Mouse (Mus musculus): ENCODE results near the gene Bcl7b. TPM values are rescaled to one million over a fixed set of nuclear protein-coding genes. Genes with fewer than 3 reads are reported as not detected.

Bcl7b gene
- 72.8 to 88.8 TPM (median 76.4 TPM) in 4 replicates for total RNA-seq (2023)

GRCm38 (mm10) chr5:135168063-135169062 lies at the start of gene Bcl7b:
Gene Bcl7b (plus strand): TSS chr5:135168283.

GRCm38 (mm10) chr5:135149053-135149819 lies 18.8 kb upstream of the Bcl7b start, which contains the start of gene Tbl2:
Gene Tbl2 (plus strand): TSS chr5:135149657.

GRCm38 (mm10) chr5:135186621-135187348 lies 18.7 kb downstream of the Bcl7b start, which contains the start of gene Baz1b:
Gene Baz1b (plus strand): TSS chr5:135187264.

Other genes with a start within 250 kb of the Bcl7b start
- 1.4 to 3.3 TPM (median 2.4 TPM) in 4 replicates for gene Mettl27, start 235.9 kb upstream of the Bcl7b start, total RNA-seq (2023)
- gene Cldn4, start 221.3 kb upstream of the Bcl7b start, total RNA-seq (2023): not detected in 4 replicates
- gene Cldn3, start 182.1 kb upstream of the Bcl7b start, total RNA-seq (2023): not detected in 4 replicates
- 34.9 to 40.6 TPM (median 35.5 TPM) in 4 replicates for gene Abhd11, start 159.1 kb upstream of the Bcl7b start, total RNA-seq (2023)
- gene Stx1a, start 144.8 kb upstream of the Bcl7b start, total RNA-seq (2023): 2.8 to 4.7 TPM (median 3.7 TPM) in 4 replicates
- gene Dnajc30, start 104.1 kb upstream of the Bcl7b start, total RNA-seq (2023): 17.3 to 20.2 TPM (median 19.1 TPM) in 4 replicates
- gene Bud23, start 103.3 kb upstream of the Bcl7b start, total RNA-seq (2023): 96.5 to 129 TPM (median 120 TPM) in 4 replicates
- 0.50 to 0.95 TPM (median 0.61 TPM) in 3 of 4 replicates, not detected in the other for gene Vps37d, start 90.0 kb upstream of the Bcl7b start, total RNA-seq (2023)
- gene Mlxipl, start 78.4 kb upstream of the Bcl7b start, total RNA-seq (2023): not detected in 4 replicates
- 14.3 to 17.0 TPM (median 15.3 TPM) in 4 replicates for gene Tbl2, start 18.6 kb upstream of the Bcl7b start, total RNA-seq (2023)
- 104 to 115 TPM (median 110 TPM) in 4 replicates for gene Baz1b, start 19.0 kb downstream of the Bcl7b start, total RNA-seq (2023)
- 0.24 to 0.67 TPM (median 0.45 TPM) in 4 replicates for gene Fzd9, start 82.9 kb downstream of the Bcl7b start, total RNA-seq (2023)
- gene Fkbp6, start 181.8 kb downstream of the Bcl7b start, total RNA-seq (2023): not detected in 4 replicates
- gene Trim50, start 185.0 kb downstream of the Bcl7b start, total RNA-seq (2023): not detected in 4 replicates
- 25.6 to 40.7 TPM (median 31.0 TPM) in 4 replicates for gene Nsun5, start 201.7 kb downstream of the Bcl7b start, total RNA-seq (2023)
- 60.4 to 65.7 TPM (median 62.5 TPM) in 4 replicates for gene Pom121, start 226.3 kb downstream of the Bcl7b start, total RNA-seq (2023)